Mouse (Mus musculus): Measurements from ENCODE around the gene Alkbh8. TPM values are rescaled to one million over a fixed set of nuclear protein-coding genes. Genes with fewer than 3 reads are reported as not detected.
"Not testable (repeated sequence)": the region's sequence is repeated elsewhere in the genome, so short reads cannot be mapped to it uniquely, and the experiment has no call there.

The Alkbh8 gene
- total and polyA plus RNA-seq, 3 experiments, result 27.3 to 47.3 (median 29.1) TPM

DNA sequence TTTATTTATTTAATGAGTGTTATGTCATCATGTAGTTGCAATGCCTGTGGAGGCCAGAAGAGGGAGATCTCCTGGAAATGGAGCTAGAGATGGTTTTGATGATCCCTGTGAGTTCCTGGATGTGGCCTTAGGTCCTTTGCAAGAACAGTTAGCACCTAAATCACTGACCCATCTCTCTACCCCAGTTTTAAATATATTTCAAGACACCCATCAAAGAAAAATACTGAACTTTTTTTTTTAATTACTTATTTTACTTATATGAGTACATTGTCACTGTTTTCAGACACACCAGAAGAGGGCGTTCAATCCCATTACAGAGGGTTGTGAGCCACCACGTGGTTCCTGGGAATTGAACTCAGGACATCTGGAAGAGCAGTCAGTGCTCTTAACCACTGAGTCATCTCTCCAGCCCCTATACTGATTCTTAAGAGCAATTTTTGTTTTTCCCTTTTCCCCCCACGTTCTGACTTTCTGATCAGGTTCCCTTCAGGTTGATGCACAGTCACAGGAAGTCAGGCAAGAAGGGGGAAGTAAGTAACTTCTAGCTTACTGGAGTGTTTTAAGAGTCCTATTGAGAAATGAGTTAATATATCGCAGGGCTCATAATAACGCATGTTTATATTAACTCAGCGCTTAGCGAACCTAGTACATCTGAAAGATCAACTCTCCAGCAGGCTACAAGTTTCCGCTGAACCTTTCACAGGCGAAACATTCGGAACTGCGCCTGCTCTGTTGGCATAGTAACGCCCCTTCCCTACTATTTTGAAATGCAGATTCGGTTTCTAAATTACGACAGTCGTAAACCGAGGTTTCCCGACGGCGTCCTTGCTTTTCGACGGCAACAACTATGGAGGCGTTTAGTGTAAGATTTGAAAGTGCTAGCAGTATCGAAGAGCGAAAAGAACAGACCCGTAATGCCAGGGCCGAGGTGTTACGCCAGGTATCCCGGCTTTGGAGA, 68.6 kb downstream of the Alkbh8 start, which contains the start of gene Cwf19l2 (continued):
- TF ChIP-seq GABPA (IDR thresholded peaks at IDR 0.05; ENCODE audit: low read depth, low read length), result no peak
- no peak for TF ChIP-seq MAZ (IDR thresholded peaks at IDR 0.05; ENCODE audit: low read depth, low read length)
- TF ChIP-seq ZMIZ1 (IDR thresholded peaks at IDR 0.05; ENCODE audit: low read depth, low read length), result peak; percentile 49; the same call in 1 of the 2 replicates
- TF ChIP-seq TAL1 (IDR thresholded peaks at IDR 0.05; ENCODE audit: low read length), result no peak
- 0 out of 2 replicates have a peak, but pooled peaks have one; percentile 27 for TF ChIP-seq BHLHE40 (IDR thresholded peaks at IDR 0.05; ENCODE audit: borderline replicate concordance, low read depth, low read length)

DNA sequence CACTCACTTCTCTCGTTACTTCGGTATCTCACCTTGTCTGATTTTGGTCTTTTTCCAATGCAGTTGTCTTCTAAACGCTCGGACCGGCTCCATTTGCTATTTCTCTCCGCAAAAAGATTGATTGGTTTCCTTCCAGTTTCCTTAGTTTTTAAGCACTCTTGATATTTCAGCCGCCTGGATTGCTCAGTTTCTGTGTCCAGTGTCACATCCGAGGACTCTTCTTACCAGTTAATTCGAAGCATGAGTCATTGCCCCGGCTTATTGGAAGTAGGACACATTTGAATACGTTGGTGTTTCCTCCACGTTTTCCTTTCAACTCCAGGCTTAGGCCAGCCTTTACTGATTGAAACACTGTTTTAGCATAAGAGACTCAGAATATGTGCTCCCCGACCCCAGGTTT, 69.4 kb downstream of the Alkbh8 start:
- Histone ChIP-seq H3K9ac (ENCODE audit: control insufficient read depth, low read depth, low read length, poor library complexity, severe bottlenecking) (peak overlapping the region; percentile 83), H3K4me3 (ENCODE audit: control insufficient read depth in 1 of 2, insufficient read depth in 1 of 2, low read depth in 2 of 2, low read length in 2 of 2) (peak overlapping the region; percentile 77 to 87), H3K27me3 (ENCODE audit: control insufficient read depth in 1 of 2, insufficient read depth in 2 of 2, low read length in 2 of 2) (no peaks in the 10 kb centered on the region), H3K27ac (ENCODE audit: control insufficient read depth, low read depth, low read length) (peak overlapping the region; percentile 93), H3K36me3 (ENCODE audit: control insufficient read depth in 1 of 2, insufficient read depth in 2 of 2, low read length in 2 of 2) (peaks cover 1 to 16% of the 10 kb centered on the region in 2 experiments; a peak in 2 of 4 replicates), H3K79me2 (ENCODE audit: control insufficient read depth, insufficient read depth, low read length, poor library complexity) (peaks cover 15% of the 10 kb centered on the region), H3K9me3 (replicated peaks; ENCODE audit: insufficient read depth, low read length) (no peaks in the 10 kb centered on the region), H3K4me1 (ENCODE audit: control insufficient read depth in 1 of 2, insufficient read depth in 2 of 2, low read length in 2 of 2) (peaks cover 7 to 11% of the 10 kb centered on the region in 2 experiments; a peak in 2 of 4 replicates)
- TF ChIP-seq SMC3 (IDR thresholded peaks at IDR 0.05; ENCODE audit: low read depth, low read length), result peak; percentile 20; the same call in 1 of the 2 replicates
- TF ChIP-seq ETS1 (IDR thresholded peaks at IDR 0.05; ENCODE audit: low read depth, low read length), result no peak
- TF ChIP-seq EP300 (IDR thresholded peaks at IDR 0.05; ENCODE audit: low read depth in 1 of 2, low read length in 2 of 2), result no peak; a peak in 1 of 4 replicates
- TF ChIP-seq TAL1 (IDR thresholded peaks at IDR 0.05; ENCODE audit: low read length), result no peak
- TF ChIP-seq CHD1 (IDR thresholded peaks at IDR 0.05; ENCODE audit: low read depth, low read length), result peak; percentile 27; the same call in 1 of the 2 replicates
- no peak for TF ChIP-seq MAZ (IDR thresholded peaks at IDR 0.05; ENCODE audit: low read depth, low read length)
- TF ChIP-seq RCOR1 (IDR thresholded peaks at IDR 0.05; ENCODE audit: low read depth, low read length), result 0 out of 2 replicates have a peak, but pooled peaks have one; percentile 48
- no peak for TF ChIP-seq POLR2A (IDR thresholded peaks at IDR 0.05; ENCODE audit: control insufficient read depth in 1 of 2, insufficient read depth in 1 of 2, low read depth in 1 of 2, low read length in 2 of 2, poor library complexity in 1 of 2)
- TF ChIP-seq MAX (IDR thresholded peaks at IDR 0.05; ENCODE audit: low read length), result peak; percentile 38; the same call in 1 of the 2 replicates
- peak; percentile 75; the same call in 1 of the 2 replicates for TF ChIP-seq JUND (IDR thresholded peaks at IDR 0.05; ENCODE audit: low read depth, low read length)
- TF ChIP-seq MXI1 (IDR thresholded peaks at IDR 0.05; ENCODE audit: low read depth, low read length), result no peak; the same call in 1 of the 2 replicates
- TF ChIP-seq MYB (IDR thresholded peaks at IDR 0.05; ENCODE audit: low read depth, low read length), result no peak
- peak; percentile 87 for DNase-seq (ENCODE audit: low read depth, low spot score)

DNA sequence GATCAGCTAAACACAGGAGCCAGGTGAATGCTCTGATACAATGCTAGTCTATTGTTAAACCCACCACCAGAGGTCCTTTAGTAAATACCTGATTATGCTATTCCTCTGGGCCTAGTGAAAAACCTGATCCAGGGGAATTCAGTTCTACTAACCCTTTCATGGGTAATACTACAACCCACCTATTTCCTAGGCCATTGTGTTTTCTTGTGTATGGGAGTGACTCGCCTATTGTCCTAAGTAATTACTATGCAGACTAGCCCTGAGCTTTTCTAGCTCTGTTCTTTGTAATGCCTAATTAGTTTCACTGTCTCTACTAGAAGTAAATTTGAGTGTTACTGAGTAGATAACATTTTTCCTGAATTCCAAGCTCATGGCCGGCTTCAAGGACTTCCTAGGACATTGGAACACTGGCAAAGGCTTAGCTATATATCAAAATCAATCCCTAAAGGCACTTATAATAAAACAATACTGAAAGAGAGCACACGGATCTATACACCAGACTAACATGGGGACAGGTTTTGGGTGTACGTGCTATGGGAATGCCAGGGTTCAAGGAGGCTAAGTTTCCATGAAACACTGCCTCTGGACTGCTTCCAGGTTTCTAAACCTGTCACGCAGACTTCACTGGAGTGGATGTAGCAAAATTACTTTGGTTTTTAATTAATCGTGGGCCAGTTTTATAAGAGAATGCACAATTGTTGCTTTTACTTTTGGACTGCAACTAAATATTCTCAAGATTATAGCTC, 104.8 kb downstream of the Alkbh8 start:
- H3K4me3 ChIP-seq (ENCODE audit: control insufficient read depth in 1 of 2, insufficient read depth in 1 of 2, low read depth in 2 of 2, low read length in 2 of 2); H3K4me1 ChIP-seq (ENCODE audit: control insufficient read depth in 1 of 2, insufficient read depth in 2 of 2, low read length in 2 of 2); H3K9ac ChIP-seq (ENCODE audit: control insufficient read depth, low read depth, low read length, poor library complexity, severe bottlenecking); DNase-seq (ENCODE audit: low read depth, low spot score); H3K27ac ChIP-seq (ENCODE audit: control insufficient read depth, low read depth, low read length); H3K79me2 ChIP-seq (ENCODE audit: control insufficient read depth, insufficient read depth, low read length, poor library complexity); H3K27me3 ChIP-seq (ENCODE audit: control insufficient read depth in 1 of 2, insufficient read depth in 2 of 2, low read length in 2 of 2); H3K36me3 ChIP-seq (ENCODE audit: control insufficient read depth in 1 of 2, insufficient read depth in 2 of 2, low read length in 2 of 2); H3K9me3 ChIP-seq (replicated peaks; ENCODE audit: insufficient read depth, low read length): not testable (repeated sequence)

Other genes with a start within 250 kb of the Alkbh8 start
- gene Cwf19l2, start 68.5 kb downstream of the Alkbh8 start, total RNA-seq (2012; rRNA removed), result 18.8 and 21.1 TPM in 2 replicates
- 10 to 100 TPM in 1 of 2 experiments, not detected in 1; 17.4 TPM for gene Cwf19l2, start 68.5 kb downstream of the Alkbh8 start, polyA plus RNA-seq (2012; ENCODE audit: insufficient read depth in 1 of 2, insufficient read length in 2 of 2, low read depth in 1 of 2, low replicate concordance in 2 of 2, missing spikeins in 1 of 2)
- gene Gucy1a2, start 197.6 kb downstream of the Alkbh8 start, total RNA-seq (2012; rRNA removed), result not detected in 2 replicates
- gene Gucy1a2, start 197.6 kb downstream of the Alkbh8 start, polyA plus RNA-seq (2012; ENCODE audit: insufficient read depth in 1 of 2, insufficient read length in 2 of 2, low read depth in 1 of 2, low replicate concordance in 2 of 2, missing spikeins in 1 of 2), result not detected

Data from MEL (cell line).